Mouse (Mus musculus) limb, embryonic 14.5 days (tissue): Measurements from ENCODE around the gene 4931414P19Rik. TPM values are rescaled to one million over a fixed set of nuclear protein-coding genes. Genes with fewer than 3 reads are reported as not detected.

Experiments
- ATAC-seq: fragments of 200-750 bp; cut with Nextera tagmentation; 2 replicates; pipeline ENCODE4 v1.8.0; 2017; ENCODE audit warnings: low read depth, moderate number of reproducible peaks, moderate TSS enrichment; ENCODE audit not compliant: low FRiP score
- DNase-seq: peaks from one replicate; pipeline ENCODE4 v3.0.0-alpha.2; 2015; ENCODE audit warnings: low spot score
- H3K27ac ChIP-seq: fragments of 300-500 bp; sonication (generic); replicated peaks from 2 replicates; pipeline ENCODE4 v1.5.1; 2014; ENCODE audit warnings: low read depth, mild to moderate bottlenecking, low read length, moderate library complexity, mixed read lengths
- H3K27me3 ChIP-seq: fragments of 300-500 bp; sonication (generic); 2 replicates; pipeline ENCODE4 v1.6.1; 2014; ENCODE audit warnings: low read length, mixed read lengths; ENCODE audit not compliant: control insufficient read depth, insufficient read depth
- H3K36me3 ChIP-seq: fragments of 300-500 bp; sonication (generic); 2 replicates; pipeline ENCODE4 v1.6.1; 2014; ENCODE audit warnings: mild to moderate bottlenecking, low read length, moderate library complexity, mixed read lengths; ENCODE audit not compliant: control insufficient read depth, insufficient read depth
- H3K4me1 ChIP-seq: fragments of 300-500 bp; sonication (generic); 2 replicates; pipeline ENCODE4 v1.6.1; 2014; ENCODE audit warnings: antibody characterized with exemption, low read length, mixed read lengths; ENCODE audit not compliant: control insufficient read depth, insufficient read depth
- H3K4me2 ChIP-seq: fragments of 300-500 bp; sonication (generic); replicated peaks from 2 replicates; pipeline ENCODE4 v1.6.1; 2014; ENCODE audit warnings: low read depth, mild to moderate bottlenecking, low read length, moderate library complexity; ENCODE audit not compliant: severe bottlenecking
- H3K4me3 ChIP-seq: fragments of 300-500 bp; sonication (generic); replicated peaks from 2 replicates; pipeline ENCODE4 v1.5.1; 2014; ENCODE audit warnings: low read length
- H3K9ac ChIP-seq: fragments of 300-500 bp; sonication (generic); 2 replicates; pipeline ENCODE4 v1.6.1; 2014; ENCODE audit warnings: mild to moderate bottlenecking, low read depth, low read length, moderate library complexity; ENCODE audit not compliant: severe bottlenecking
- H3K9me3 ChIP-seq: fragments of 300-500 bp; sonication (generic); 2 replicates; pipeline ENCODE4 v1.6.1; 2016; ENCODE audit warnings: low read length; ENCODE audit not compliant: control insufficient read depth
- POLR2A ChIP-seq: fragments of 200-500 bp; IDR thresholded peaks from 2 replicates; pipeline ENCODE4 v1.8.0; 2012; ENCODE audit warnings: inconsistent platforms, mild to moderate bottlenecking, moderate library complexity, borderline replicate concordance; ENCODE audit not compliant: insufficient read depth, insufficient read length; ENCODE audit errors: extremely low read depth
- WGBS: fragments of 180-500 bp; shearing (Covaris S2); extraction: QIAGEN DNeasy Blood & Tissue Kit; methylation state at CpG from one replicate; pipeline ENCODE4 v1.1.7; 2014; 5-methylcytosine and 5-hydroxymethylcytosine counted together
- polyA plus RNA-seq, 2 experiments: library from polyadenylated mRNA; depleted of rRNA in 1 of 2; stranded (reverse) in 1 of 2; unstranded in 1 of 2; fragments of >200 nt; fragmentation: Nextera tagmentation in 1 of 2; extraction: Ambion mirVana in 1 of 2; gene quantifications; 2 replicates each; pipeline versions ENCODE4 v1.2.1 to v1.2.3; 2012 to 2014

4931414P19Rik gene
- polyA plus RNA-seq, 2 experiments = 4.4 to 14.0 TPM

- no peak overlapping the region for H3K9ac ChIP-seq
- no peak for ATAC-seq
- H3K4me3 ChIP-seq = no peak overlapping the region
- peaks cover 27% of the 10 kb centered on the region for H3K36me3 ChIP-seq
- H3K9me3 ChIP-seq = no peaks in the 10 kb centered on the region
- no peak overlapping the region for H3K27ac ChIP-seq
- no peak overlapping the region for H3K4me2 ChIP-seq
- WGBS = 81% methylated on average over 4 of the region's 4 CpGs
- peaks cover 6% of the 10 kb centered on the region; the same call in 1 of the 2 replicates for H3K4me1 ChIP-seq
- TF ChIP-seq POLR2A = no peak
- H3K27me3 ChIP-seq = no peaks in the 10 kb centered on the region
- DNase-seq = no peak
These were observed 4.2 kb upstream of the 4931414P19Rik start for GRCm38 (mm10) chr14:54609962-54610361.

GRCm38 (mm10) chr14:54609245-54609644 is 3.5 kb upstream of the 4931414P19Rik start:
- ATAC-seq = no peak
- H3K9ac ChIP-seq = no peak overlapping the region

GRCm38 (mm10) chr14:54607226-54607625 is 1.4 kb upstream of the 4931414P19Rik start:
- Histone ChIP-seq H3K27ac (no peak overlapping the region), H3K9me3 (no peaks in the 10 kb centered on the region), H3K4me2 (no peak overlapping the region), H3K4me3 (no peak overlapping the region), H3K27me3 (no peaks in the 10 kb centered on the region), H3K4me1 (peaks cover 18% of the 10 kb centered on the region), H3K36me3 (peaks cover 12% of the 10 kb centered on the region; the same call in 1 of the 2 replicates), H3K9ac (no peak overlapping the region)
- no peak for DNase-seq
- no peak for TF ChIP-seq POLR2A
- WGBS = 58% methylated on average over 8 of the region's 8 CpGs
- ATAC-seq = no peak

More at GRCm38 (mm10) chr14:54609245-54609644, 3.5 kb upstream of the 4931414P19Rik start:
- 67% methylated on average over 4 of the region's 4 CpGs for WGBS
- DNase-seq = no peak
- Histone ChIP-seq H3K27ac (no peak overlapping the region), H3K27me3 (no peaks in the 10 kb centered on the region), H3K36me3 (peaks cover 25% of the 10 kb centered on the region), H3K9me3 (no peaks in the 10 kb centered on the region), H3K4me2 (no peak overlapping the region), H3K4me3 (no peak overlapping the region), H3K4me1 (peaks cover 9% of the 10 kb centered on the region)
- no peak for TF ChIP-seq POLR2A

- H3K4me2 ChIP-seq = peak overlapping the region; percentile 44
- H3K4me3 ChIP-seq = peak overlapping the region; percentile 62
- H3K36me3 ChIP-seq = no peaks in the 10 kb centered on the region
- 82% methylated on average over 8 of the region's 8 CpGs for WGBS
- peaks cover 18% of the 10 kb centered on the region for H3K4me1 ChIP-seq
- no peak for ATAC-seq
- H3K27me3 ChIP-seq = no peaks in the 10 kb centered on the region
- H3K27ac ChIP-seq = peak overlapping the region; percentile 90
- H3K9me3 ChIP-seq = no peaks in the 10 kb centered on the region
- DNase-seq = no peak
- no peak for TF ChIP-seq POLR2A
- peak overlapping the region; percentile 84; the same call in 1 of the 2 replicates for H3K9ac ChIP-seq
These were observed 2.1 kb downstream of the 4931414P19Rik start for GRCm38 (mm10) chr14:54603686-54604085.

- peak overlapping the region; percentile 90 for H3K27ac ChIP-seq
- WGBS = under 1% methylated on average over 44 of the region's 46 CpGs
- peak overlapping the region; percentile 84 for H3K9ac ChIP-seq
- H3K36me3 ChIP-seq = no peaks in the 10 kb centered on the region
- DNase-seq = peak; percentile 98
- H3K27me3 ChIP-seq = no peaks in the 10 kb centered on the region
- peaks cover 18% of the 10 kb centered on the region for H3K4me1 ChIP-seq
- ATAC-seq = peak; percentile 98
- peak overlapping the region; percentile 44 for H3K4me2 ChIP-seq
- TF ChIP-seq POLR2A = peak; percentile 88
- no peaks in the 10 kb centered on the region for H3K9me3 ChIP-seq
- peak overlapping the region; percentile 62 for H3K4me3 ChIP-seq
These were observed 2.6 kb downstream of the 4931414P19Rik start for GRCm38 (mm10) chr14:54603038-54603654.
